Mouse (Mus musculus): ENCODE results near the gene Tdrd7.

GRCm38 (mm10) chr4:45998536-45998935, 33.4 kb downstream of the Tdrd7 start:
- no peak for TF ChIP-seq CTCF (IDR thresholded peaks at IDR 0.05; ENCODE audit: insufficient read depth, low read depth, low read length)
- TF ChIP-seq POLR2A (IDR thresholded peaks at IDR 0.05; ENCODE audit: insufficient read depth, low read depth, low read length): no peak

Data from olfactory bulb, adult 2 months (tissue).